Mouse (Mus musculus) spleen, postnatal 14 days (tissue): Measurements from ENCODE around the gene Defb10.
"Not testable (repeated sequence)": the region's sequence is repeated elsewhere in the genome, so short reads cannot be mapped to it uniquely, and the experiment has no call there.

Experiments
- DNase-seq, 2 experiments: peaks; one replicate each; pipeline ENCODE4 v3.0.0; 2021 to 2022; ENCODE audit warnings: low spot score in 2 of 2

The Defb10 gene

GRCm38 (mm10) chr8:21858586-21858985 lies at the start of gene Defb10:
TSS of gene Defb10 (plus strand) at chr8:21858901.
- DNase-seq = not testable (repeated sequence)

- DNase-seq = not testable (repeated sequence)
Observed at GRCm38 (mm10) chr8:21885321-21885720, 26.6 kb downstream of the Defb10 start, which contains the start of gene Defb9. TSS of gene Defb9 (minus strand) at chr8:21885421.

- DNase-seq = not testable (repeated sequence)
Observed at GRCm38 (mm10) chr8:21906290-21906689, 47.6 kb downstream of the Defb10 start, which contains the start of gene Defb11. TSS of gene Defb11 (minus strand) at chr8:21906412.
